Mouse (Mus musculus): ENCODE results near the gene Helz. TPM values are rescaled to one million over a fixed set of nuclear protein-coding genes. Genes with fewer than 3 reads are reported as not detected.
"Not testable (repeated sequence)": the region's sequence is repeated elsewhere in the genome, so short reads cannot be mapped to it uniquely, and the experiment has no call there.

Gene Helz
- 10 to 100 TPM; 25.1 to 29.3 (median 26.2) TPM for total RNA-seq (2022)

GRCm38 (mm10) chr11:107547351-107548203 is at the start of gene Helz:
Gene Helz, plus strand, starts transcription at chr11:107547930.
- peak; percentile 65 for DNase-seq (ENCODE audit: low spot score)

DNA sequence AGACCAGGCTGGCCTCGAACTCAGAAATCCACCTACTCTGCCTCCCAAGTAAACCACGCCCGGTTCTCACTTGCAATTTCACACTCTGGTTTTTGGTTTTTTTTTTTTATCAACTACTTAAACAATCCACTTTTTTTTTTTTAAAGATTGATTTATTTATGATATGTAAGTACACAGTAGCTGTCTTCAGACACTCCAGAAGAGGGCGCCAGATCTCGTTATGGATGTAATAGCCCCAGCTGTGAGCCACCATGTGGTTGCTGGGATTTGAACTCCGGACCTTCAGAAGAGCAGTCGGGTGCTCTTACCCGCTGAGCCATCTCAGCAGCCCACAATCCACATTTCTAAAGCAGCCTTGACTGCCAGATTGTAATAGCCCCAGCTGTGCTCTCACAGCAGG is 44.9 kb upstream of the Helz start:
- DNase-seq (ENCODE audit: low spot score): no peak

GRCm38 (mm10) chr11:107504364-107504763 is 43.4 kb upstream of the Helz start:
- DNase-seq (ENCODE audit: low spot score): not testable (repeated sequence)

DNA sequence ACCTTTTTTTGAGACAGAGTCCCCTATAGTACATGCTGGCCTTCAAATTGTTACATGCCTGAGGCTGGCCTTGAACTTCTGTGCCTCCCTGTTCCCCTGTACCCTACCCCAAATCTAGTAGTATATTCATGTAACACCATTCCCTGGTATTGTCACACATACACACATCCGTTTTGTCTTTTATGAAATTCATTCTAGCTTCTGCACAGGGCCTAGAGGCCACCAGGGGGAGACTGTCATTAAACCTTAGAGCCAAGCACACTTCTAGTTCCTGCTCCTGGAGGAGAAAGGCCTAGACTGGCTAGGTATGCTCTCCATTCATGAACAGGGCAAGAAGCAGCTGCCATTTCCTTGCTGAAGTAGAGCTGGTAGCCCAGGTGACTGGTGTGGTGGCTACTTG is 41.5 kb upstream of the Helz start:
- no peak for DNase-seq (ENCODE audit: low spot score)

- DNase-seq (ENCODE audit: low spot score): no peak
Measured at GRCm38 (mm10) chr11:107509631-107510338, 37.9 kb upstream of the Helz start.

DNA sequence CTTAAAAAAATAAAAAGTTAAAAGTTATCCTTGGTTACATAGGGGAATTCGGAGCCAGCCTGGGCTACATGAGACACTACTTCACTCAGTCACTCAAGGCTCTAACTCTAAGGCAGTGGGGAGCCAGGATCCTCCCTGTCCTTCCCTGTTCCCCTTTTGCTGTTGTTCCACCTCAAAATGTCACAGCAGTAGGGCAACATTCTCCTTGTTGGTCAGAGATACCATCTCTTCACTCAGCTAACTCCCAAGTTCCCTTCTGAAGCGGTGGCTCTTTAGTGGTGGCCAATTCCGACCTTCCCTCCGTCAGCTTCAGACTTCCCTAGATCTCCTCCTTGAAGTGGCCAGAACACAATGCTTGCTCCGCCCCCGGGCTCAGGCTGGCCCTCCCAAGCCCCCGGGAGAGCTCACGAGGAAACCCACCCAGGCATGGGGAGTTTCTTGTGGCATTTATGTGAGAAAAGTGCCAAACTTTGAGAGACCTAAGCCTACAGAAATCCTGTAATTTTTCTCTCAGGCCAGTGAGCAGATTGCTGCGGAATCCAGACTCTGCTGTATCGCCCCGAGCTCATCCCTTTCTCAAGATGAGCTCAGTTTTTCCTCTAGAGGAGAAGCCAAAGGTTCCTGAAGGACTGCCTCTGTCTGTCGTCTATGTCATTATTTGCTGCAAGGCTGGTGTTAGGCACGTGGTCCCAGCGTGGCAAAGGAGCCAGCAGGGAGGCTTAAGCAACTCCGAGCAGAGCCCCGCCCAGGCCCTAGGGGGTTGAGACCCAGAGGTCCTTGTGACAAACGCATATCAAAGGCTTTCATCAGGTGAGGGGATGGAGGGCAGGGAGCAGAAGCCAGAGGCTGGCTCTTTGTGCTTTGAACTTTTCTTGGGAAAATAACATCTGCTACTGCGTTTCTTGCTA is 37.1 kb upstream of the Helz start:
- DNase-seq (ENCODE audit: low spot score): peak; percentile 15

GRCm38 (mm10) chr11:107511954-107512353 is 35.8 kb upstream of the Helz start:
- DNase-seq (ENCODE audit: low spot score): peak; percentile 57

GRCm38 (mm10) chr11:107513047-107513446 is 34.7 kb upstream of the Helz start:
- DNase-seq (ENCODE audit: low spot score): peak; percentile 17

- DNase-seq (ENCODE audit: low spot score): no peak
Measured at GRCm38 (mm10) chr11:107516387-107516786, 31.3 kb upstream of the Helz start.

GRCm38 (mm10) chr11:107518645-107519429 is 28.9 kb upstream of the Helz start:
- DNase-seq (ENCODE audit: low spot score): no peak

DNA sequence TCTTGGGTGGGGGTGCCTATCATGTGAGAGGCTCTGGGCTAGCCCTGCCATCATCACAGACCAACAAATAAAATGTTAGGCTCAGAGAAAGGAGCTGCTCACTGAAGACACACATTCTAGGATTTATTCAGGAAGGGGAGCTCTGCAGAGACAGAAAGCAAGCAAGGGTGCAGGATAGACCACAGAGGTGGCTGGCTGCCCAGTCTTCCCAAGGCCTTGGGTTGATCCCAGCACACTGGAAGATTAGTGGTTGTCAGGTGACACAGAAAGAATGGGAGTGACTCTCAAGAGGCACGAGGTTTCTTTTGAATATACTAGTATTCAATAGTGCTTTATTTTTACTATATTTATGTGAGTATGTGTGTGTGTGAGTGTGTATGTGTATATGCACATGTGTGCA is 26.6 kb upstream of the Helz start:
- no peak for DNase-seq (ENCODE audit: low spot score)

- no peak for DNase-seq (ENCODE audit: low spot score)
Measured at GRCm38 (mm10) chr11:107524966-107525365, 22.8 kb upstream of the Helz start.

DNA sequence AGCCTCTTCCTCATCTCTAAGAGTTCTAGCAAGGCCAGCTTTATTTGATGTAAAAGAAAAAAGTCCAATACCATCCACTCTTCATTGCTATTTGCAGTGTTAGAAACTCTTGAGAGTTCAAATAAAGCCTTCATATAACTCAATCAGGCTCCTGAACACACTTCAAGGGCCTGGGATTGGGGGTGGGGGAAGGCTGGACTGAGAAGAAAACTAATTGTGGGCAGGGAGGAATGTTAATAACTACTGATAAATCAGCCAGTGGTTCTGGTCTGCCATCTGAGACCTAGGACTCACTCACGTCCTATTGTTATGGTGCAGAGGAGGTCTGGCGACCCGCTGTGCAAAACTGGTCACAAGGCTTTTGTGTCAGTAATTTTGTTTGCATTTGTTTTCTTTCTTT is 20.1 kb upstream of the Helz start:
- DNase-seq (ENCODE audit: low spot score): no peak

DNA sequence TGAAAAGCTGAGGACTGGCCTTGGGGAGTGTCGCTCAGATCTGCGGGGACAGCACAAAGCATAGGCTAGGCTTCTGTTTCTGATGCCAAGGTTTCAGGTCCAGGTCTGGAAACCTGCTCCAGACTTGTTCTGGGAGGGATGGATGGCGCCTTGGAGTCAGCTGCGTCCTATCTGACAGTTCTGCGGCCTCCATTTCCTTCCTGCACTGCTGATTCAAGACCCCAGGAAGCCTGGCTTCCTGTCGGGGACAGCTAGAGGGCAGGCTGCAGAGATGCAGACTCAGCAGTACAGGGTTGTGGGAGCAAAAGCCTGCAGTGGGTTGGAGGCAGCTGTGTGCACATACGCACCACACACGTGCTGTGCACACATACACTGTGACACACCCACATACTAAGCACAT is 18.4 kb upstream of the Helz start:
- peak; percentile 48 for DNase-seq (ENCODE audit: low spot score)

DNA sequence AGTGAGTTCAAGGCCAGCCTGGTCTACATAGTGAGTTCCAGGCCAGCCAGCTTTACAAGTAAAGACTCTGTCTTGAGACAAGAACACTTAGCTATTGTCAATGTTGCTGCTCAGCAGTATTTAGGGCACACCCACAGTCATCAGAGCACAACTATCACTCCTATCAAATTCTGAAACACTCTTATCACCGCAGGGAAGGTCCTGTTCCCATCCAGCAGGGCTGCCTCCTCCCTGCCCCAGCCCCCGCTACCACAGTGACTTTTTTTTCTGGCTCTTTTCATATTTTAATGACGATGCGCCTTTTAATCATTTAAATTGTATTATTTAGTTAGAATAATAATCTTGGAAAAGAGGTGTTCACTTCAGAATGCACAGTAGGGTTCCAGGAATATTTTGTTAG is 16.3 kb upstream of the Helz start:
- DNase-seq (ENCODE audit: low spot score): no peak

DNA sequence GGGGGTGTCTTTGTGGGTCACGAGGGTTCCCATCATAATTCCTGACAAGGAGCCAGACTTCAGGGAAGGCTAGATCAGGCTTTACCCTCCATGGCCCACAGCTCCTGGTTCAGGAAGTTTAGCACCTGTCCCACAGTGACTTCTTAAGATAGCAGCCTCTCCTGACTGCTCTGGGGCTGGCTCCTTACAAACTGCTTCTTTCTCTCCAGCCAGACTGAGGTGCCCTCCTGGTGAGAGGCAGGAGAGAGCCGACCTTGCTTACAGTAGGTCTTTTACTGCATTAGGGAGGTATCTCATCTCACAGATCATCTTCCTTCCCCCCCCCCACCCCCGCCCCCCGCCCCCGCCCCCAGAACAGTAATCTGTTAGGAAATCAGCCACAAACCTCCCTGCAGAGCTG is 15.5 kb upstream of the Helz start:
- DNase-seq (ENCODE audit: low spot score): no peak

DNA sequence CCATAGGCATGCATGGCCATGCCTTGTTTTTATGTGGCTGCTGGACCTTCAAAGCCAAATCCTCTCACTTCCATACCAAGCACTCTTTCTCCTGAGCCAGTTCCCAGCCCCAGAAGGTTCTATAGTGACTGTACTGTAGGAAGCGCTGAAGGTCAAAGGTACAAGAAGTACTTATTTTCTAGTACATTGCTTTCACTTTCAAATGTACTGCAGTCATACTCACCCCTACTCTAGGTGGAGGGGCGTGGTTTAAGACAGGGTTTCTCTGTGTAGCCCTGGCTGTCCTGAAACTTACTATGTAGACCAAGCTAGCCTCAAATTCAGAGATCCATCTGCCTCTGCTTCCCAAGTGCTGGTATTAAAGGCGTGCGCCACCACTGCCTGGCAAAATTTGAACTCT is 8.7 kb upstream of the Helz start:
- DNase-seq (ENCODE audit: low spot score): no peak

- DNase-seq (ENCODE audit: low spot score): no peak
Measured at GRCm38 (mm10) chr11:107540339-107540738, 7.4 kb upstream of the Helz start.

DNA sequence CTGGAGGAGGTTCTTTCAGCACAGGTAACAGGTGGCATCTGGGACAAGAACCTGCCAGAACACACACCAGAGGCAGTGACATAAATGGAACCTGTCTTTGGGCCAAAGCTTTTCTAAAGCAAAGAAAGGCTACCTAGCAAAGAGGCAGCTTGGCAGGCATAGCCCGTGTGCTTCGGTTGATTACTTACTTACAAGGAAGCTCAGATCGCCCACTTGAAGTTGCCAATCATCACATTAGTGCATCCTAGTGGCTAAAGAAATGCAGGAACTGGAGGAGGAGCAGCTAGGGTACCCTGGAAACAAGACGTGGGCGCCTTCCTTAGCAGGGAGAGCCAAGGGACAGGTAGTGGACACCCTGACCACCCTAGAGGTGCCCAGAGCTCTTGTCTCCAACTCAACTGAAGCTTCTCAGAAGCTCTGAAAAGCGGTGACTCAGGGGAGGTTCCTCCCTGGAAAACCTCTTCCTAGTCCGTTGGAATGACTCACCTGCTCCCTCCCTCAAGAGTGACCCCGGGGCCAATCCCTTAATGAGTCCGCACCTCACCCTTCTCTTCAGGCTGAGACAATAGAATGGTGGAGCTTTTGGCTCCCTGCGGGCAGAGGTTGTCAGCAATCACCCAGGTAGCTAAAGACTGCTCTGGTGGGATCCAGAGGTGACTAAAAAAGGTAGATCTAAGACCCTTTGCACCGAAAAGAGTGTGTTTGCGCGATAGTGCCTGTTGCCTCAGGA is 1.8 kb upstream of the Helz start:
- no peak for DNase-seq (ENCODE audit: low spot score)

GRCm38 (mm10) chr11:107546667-107547301 is 946 bp upstream of the Helz start:
- DNase-seq (ENCODE audit: low spot score): no peak

Data from heart, adult 8-10 months (tissue).